Mouse (Mus musculus): Measurements from ENCODE around the gene Aldh3b2. TPM values are rescaled to one million over a fixed set of nuclear protein-coding genes. Genes with fewer than 3 reads are reported as not detected.

Gene Aldh3b2
- polyA plus RNA-seq, 1 experiment from 2014 or later: 44.0 TPM

GRCm38 (mm10) chr19:3928779-3929178 is 43.3 kb upstream of the Aldh3b2 start:
- peaks cover 18% of the 10 kb centered on the region; the same call in 1 of the 2 replicates for H3K4me1 ChIP-seq (ENCODE audit: control insufficient read depth, insufficient read depth, low read length)
- no peaks in the 10 kb centered on the region for H3K9me3 ChIP-seq (replicated peaks; ENCODE audit: control insufficient read depth, low read length)
- no peak overlapping the region for H3K4me3 ChIP-seq (replicated peaks; ENCODE audit: low read length)
- WGBS: 78% methylated on average over 4 of the region's 4 CpGs
- no peaks in the 10 kb centered on the region for H3K36me3 ChIP-seq (ENCODE audit: control insufficient read depth, insufficient read depth, low read length)
- no peak for ATAC-seq (ENCODE audit: insufficient read depth, low FRiP score)
- no peak overlapping the region for H3K9ac ChIP-seq (ENCODE audit: low read length)
- H3K4me2 ChIP-seq (ENCODE audit: low read depth, low read length): no peak overlapping the region; the same call in 1 of the 2 replicates
- H3K27me3 ChIP-seq (ENCODE audit: control insufficient read depth, insufficient read depth, low read length): no peaks in the 10 kb centered on the region
- H3K27ac ChIP-seq (ENCODE audit: low read length): peak overlapping the region; percentile 77; the same call in 1 of the 2 replicates

GRCm38 (mm10) chr19:3929211-3929941 is 42.8 kb upstream of the Aldh3b2 start, which contains the start of gene Aldh3b1:
TSS of gene Aldh3b1 (minus strand) at chr19:3929808.
- no peaks in the 10 kb centered on the region for H3K27me3 ChIP-seq (ENCODE audit: control insufficient read depth, insufficient read depth, low read length)
- H3K9ac ChIP-seq (ENCODE audit: low read length): no peak within 1 kb of the TSS; the same call in 1 of the 2 replicates

GRCm38 (mm10) chr19:3930262-3931057 is 41.7 kb upstream of the Aldh3b2 start:
- Histone ChIP-seq H3K36me3 (ENCODE audit: control insufficient read depth, insufficient read depth, low read length) (no peaks in the 10 kb centered on the region), H3K4me2 (ENCODE audit: low read depth, low read length) (no peak overlapping the region), H3K27me3 (ENCODE audit: control insufficient read depth, insufficient read depth, low read length) (no peaks in the 10 kb centered on the region), H3K4me1 (ENCODE audit: control insufficient read depth, insufficient read depth, low read length) (peaks cover 22% of the 10 kb centered on the region), H3K9me3 (replicated peaks; ENCODE audit: control insufficient read depth, low read length) (no peaks in the 10 kb centered on the region), H3K4me3 (replicated peaks; ENCODE audit: low read length) (no peak overlapping the region), H3K27ac (ENCODE audit: low read length) (peak overlapping the region; percentile 77), H3K9ac (ENCODE audit: low read length) (no peak overlapping the region)
- no peak for ATAC-seq (ENCODE audit: insufficient read depth, low FRiP score)
- whole genome bisulfite sequencing: 63% methylated on average over 21 of the region's 21 CpGs

More at GRCm38 (mm10) chr19:3929211-3929941, 42.8 kb upstream of the Aldh3b2 start, which contains the start of gene Aldh3b1:
- Histone ChIP-seq H3K36me3 (ENCODE audit: control insufficient read depth, insufficient read depth, low read length) (no peaks in the 10 kb centered on the region), H3K4me2 (ENCODE audit: low read depth, low read length) (no peak within 1 kb of the TSS; the same call in 1 of the 2 replicates), H3K9me3 (replicated peaks; ENCODE audit: control insufficient read depth, low read length) (no peaks in the 10 kb centered on the region), H3K27ac (ENCODE audit: low read length) (peak within 1 kb of the TSS; percentile 77), H3K4me1 (ENCODE audit: control insufficient read depth, insufficient read depth, low read length) (peaks cover 16% of the 10 kb centered on the region; the same call in 1 of the 2 replicates), H3K4me3 (replicated peaks; ENCODE audit: low read length) (no peak within 1 kb of the TSS)
- ATAC-seq (ENCODE audit: insufficient read depth, low FRiP score): peak; percentile 78
- 32% methylated on average over 12 of the region's 12 CpGs for WGBS

GRCm38 (mm10) chr19:3931716-3932115 is 40.4 kb upstream of the Aldh3b2 start:
- Histone ChIP-seq H3K36me3 (ENCODE audit: control insufficient read depth, insufficient read depth, low read length) (no peaks in the 10 kb centered on the region), H3K4me1 (ENCODE audit: control insufficient read depth, insufficient read depth, low read length) (peaks cover 31% of the 10 kb centered on the region), H3K4me2 (ENCODE audit: low read depth, low read length) (no peak overlapping the region), H3K27ac (ENCODE audit: low read length) (no peak overlapping the region), H3K27me3 (ENCODE audit: control insufficient read depth, insufficient read depth, low read length) (no peaks in the 10 kb centered on the region), H3K9me3 (replicated peaks; ENCODE audit: control insufficient read depth, low read length) (no peaks in the 10 kb centered on the region), H3K4me3 (replicated peaks; ENCODE audit: low read length) (no peak overlapping the region), H3K9ac (ENCODE audit: low read length) (no peak overlapping the region)
- ATAC-seq (ENCODE audit: insufficient read depth, low FRiP score): no peak
- 83% methylated on average over 9 of the region's 9 CpGs for WGBS

- ATAC-seq (ENCODE audit: insufficient read depth, low FRiP score): peak; percentile 90
- WGBS: 7% methylated on average over 42 of the region's 42 CpGs
- Histone ChIP-seq H3K9ac (ENCODE audit: low read length) (peak within 1 kb of the TSS; percentile 79), H3K4me2 (ENCODE audit: low read depth, low read length) (peak within 1 kb of the TSS; percentile 82), H3K4me1 (ENCODE audit: control insufficient read depth, insufficient read depth, low read length) (peaks cover 22% of the 10 kb centered on the region), H3K4me3 (replicated peaks; ENCODE audit: low read length) (peak within 1 kb of the TSS; percentile 58), H3K27me3 (ENCODE audit: control insufficient read depth, insufficient read depth, low read length) (no peaks in the 10 kb centered on the region), H3K27ac (ENCODE audit: low read length) (peak within 1 kb of the TSS; percentile 38), H3K9me3 (replicated peaks; ENCODE audit: control insufficient read depth, low read length) (no peaks in the 10 kb centered on the region), H3K36me3 (ENCODE audit: control insufficient read depth, insufficient read depth, low read length) (no peaks in the 10 kb centered on the region)
Measured at GRCm38 (mm10) chr19:3935032-3935895, 36.9 kb upstream of the Aldh3b2 start, which contains the start of gene Unc93b1. TSS of gene Unc93b1 (plus strand) at chr19:3935186.

- 8% methylated on average over 22 of the region's 22 CpGs for WGBS
- Histone ChIP-seq H3K27me3 (ENCODE audit: control insufficient read depth, insufficient read depth, low read length) (no peaks in the 10 kb centered on the region), H3K4me1 (ENCODE audit: control insufficient read depth, insufficient read depth, low read length) (peaks cover 16% of the 10 kb centered on the region), H3K4me2 (ENCODE audit: low read depth, low read length) (peak overlapping the region; percentile 82), H3K36me3 (ENCODE audit: control insufficient read depth, insufficient read depth, low read length) (no peaks in the 10 kb centered on the region), H3K4me3 (replicated peaks; ENCODE audit: low read length) (peak overlapping the region; percentile 58), H3K9ac (ENCODE audit: low read length) (peak overlapping the region; percentile 79), H3K9me3 (replicated peaks; ENCODE audit: control insufficient read depth, low read length) (no peaks in the 10 kb centered on the region), H3K27ac (ENCODE audit: low read length) (peak overlapping the region; percentile 38)
- ATAC-seq (ENCODE audit: insufficient read depth, low FRiP score): no peak
Measured at GRCm38 (mm10) chr19:3935896-3936850, 36.0 kb upstream of the Aldh3b2 start.

GRCm38 (mm10) chr19:3942315-3942714 is 29.8 kb upstream of the Aldh3b2 start:
- no peaks in the 10 kb centered on the region for H3K36me3 ChIP-seq (ENCODE audit: control insufficient read depth, insufficient read depth, low read length)
- no peaks in the 10 kb centered on the region for H3K9me3 ChIP-seq (replicated peaks; ENCODE audit: control insufficient read depth, low read length)
- H3K27me3 ChIP-seq (ENCODE audit: control insufficient read depth, insufficient read depth, low read length): no peaks in the 10 kb centered on the region
- H3K4me1 ChIP-seq (ENCODE audit: control insufficient read depth, insufficient read depth, low read length): peaks cover 3% of the 10 kb centered on the region; the same call in 1 of the 2 replicates
- no peak overlapping the region for H3K4me3 ChIP-seq (replicated peaks; ENCODE audit: low read length)
- ATAC-seq (ENCODE audit: insufficient read depth, low FRiP score): no peak
- WGBS: 76% methylated on average over 7 of the region's 7 CpGs
- no peak overlapping the region for H3K9ac ChIP-seq (ENCODE audit: low read length)
- H3K27ac ChIP-seq (ENCODE audit: low read length): no peak overlapping the region
- H3K4me2 ChIP-seq (ENCODE audit: low read depth, low read length): no peak overlapping the region
